Mouse (Mus musculus): ENCODE measurements at regions not wholly inside any gene's neighbourhood (a gene's known extent, or its start where the extent isn't known, plus 50 kb on each side); places are given as distances from the start of the nearest gene placed in this dataset.

GRCm38 (mm10) chr17:61960837-61961236 lies 920.3 kb downstream of the Efna5 start:
- peak; percentile 56 to 63 for DNase-seq

- no peak for DNase-seq
Observed at GRCm38 (mm10) chr17:61960017-61960813, 920.9 kb downstream of the Efna5 start.

- no peak for DNase-seq
Observed at GRCm38 (mm10) chr17:61917766-61918165, 963.4 kb downstream of the Efna5 start.

GRCm38 (mm10) chr17:61902898-61903297 lies 978.2 kb downstream of the Efna5 start:
- no peak for DNase-seq

GRCm38 (mm10) chr17:61890631-61891030 lies 990.5 kb downstream of the Efna5 start:
- no peak for DNase-seq

- no peak for DNase-seq
Observed at GRCm38 (mm10) chr17:61866154-61866553, 1015.0 kb downstream of the Efna5 start.

- DNase-seq = no peak
Observed at GRCm38 (mm10) chr17:61862437-61862836, 1018.7 kb downstream of the Efna5 start.

GRCm38 (mm10) chr17:61837555-61837954 lies 1043.6 kb downstream of the Efna5 start:
- no peak for DNase-seq

- no peak for DNase-seq
Observed at GRCm38 (mm10) chr17:61815490-61815889, 1065.6 kb downstream of the Efna5 start.

- DNase-seq = no peak
Observed at GRCm38 (mm10) chr17:61768361-61768760, 1112.8 kb downstream of the Efna5 start.

- no peak for DNase-seq
Observed at GRCm38 (mm10) chr17:61765143-61765542, 1116.0 kb downstream of the Efna5 start.

Measured in cerebellum, postnatal 14 days (tissue).